In the genomic region with DNA sequence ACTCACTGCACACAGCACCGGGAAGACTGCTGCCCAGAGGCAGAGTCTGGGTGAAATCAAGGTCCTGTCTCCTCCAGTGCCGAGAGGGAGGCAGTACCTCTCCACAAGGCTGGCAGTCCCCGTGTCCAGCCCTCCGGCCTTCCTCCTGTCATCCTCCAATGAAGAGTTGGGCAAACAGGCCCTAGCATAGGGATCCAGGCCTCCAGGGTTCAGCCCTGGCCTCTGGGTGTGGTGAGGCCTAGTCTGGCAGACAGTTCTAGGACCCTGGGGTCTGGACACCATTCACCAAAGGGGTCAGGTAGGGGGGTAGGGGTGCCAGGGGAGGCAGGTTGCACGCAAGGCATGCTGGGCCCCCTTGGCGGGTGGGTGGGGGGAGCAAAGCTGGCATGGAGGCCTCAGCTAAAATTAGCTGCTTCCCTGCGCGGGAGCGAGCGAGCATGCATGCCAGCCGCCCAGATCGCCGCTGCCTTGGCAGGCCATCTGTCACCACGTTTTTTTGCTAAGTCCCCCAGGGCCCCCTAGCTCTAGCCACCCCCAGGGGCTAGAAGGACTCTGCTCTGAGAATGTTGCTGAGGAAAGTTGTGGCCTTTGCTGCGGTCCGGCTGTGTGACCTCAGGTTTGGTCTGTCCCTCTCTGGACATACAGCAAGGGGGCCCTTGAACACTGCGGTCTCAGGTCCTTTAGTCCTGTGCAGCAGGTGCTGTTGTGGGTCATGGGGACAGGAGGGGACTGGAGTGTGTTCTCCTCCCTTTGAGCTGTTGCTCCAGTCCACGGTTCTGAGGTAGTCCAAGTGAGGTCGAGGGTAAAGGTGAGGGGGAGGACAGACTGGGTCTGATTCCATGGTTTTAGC, we compare ENCODE assay signal across 8 mouse cellular contexts. TPM values are rescaled to one million over a fixed set of nuclear protein-coding genes. Genes with fewer than 3 reads are reported as not detected.
A peak's percentile ranks its signal among the peaks of the same experiment; 100 is the strongest.
DNase-seq lines count a peak whose midpoint lies in the region; ATAC-seq lines count a peak whose summit lies in the region.

No protein-coding gene starts in this region.

- H3K4me2 ChIP-seq in neural tube, embryonic 11.5 days (ENCODE audit: low read depth): no peak overlapping the region
- peak overlapping the region; percentile 11; the same call in 1 of the 2 replicates for H3K4me2 ChIP-seq in hindbrain, embryonic 12.5 days (replicated peaks)
- no peak overlapping the region for H3K4me2 ChIP-seq in neural tube, embryonic 15.5 days

- H3K9me3 ChIP-seq in neural tube, embryonic 11.5 days (ENCODE audit: control insufficient read depth, low read length): no peaks in the 10 kb centered on the region
- no peaks in the 10 kb centered on the region for H3K9me3 ChIP-seq in hindbrain, embryonic 12.5 days (replicated peaks)
- no peaks in the 10 kb centered on the region for H3K9me3 ChIP-seq in neural tube, embryonic 15.5 days (replicated peaks)

- WGBS in neural tube, embryonic 11.5 days: 69% methylated on average over 19 of the region's 19 CpGs
- 55% methylated on average over 19 of the region's 19 CpGs for WGBS in hindbrain, embryonic 12.5 days
- 38% methylated on average over 19 of the region's 19 CpGs for whole genome bisulfite sequencing in neural tube, embryonic 15.5 days

- H3K36me3 ChIP-seq in neural tube, embryonic 11.5 days (ENCODE audit: control insufficient read depth, insufficient read depth, low read length): no peaks in the 10 kb centered on the region
- 0 out of 2 replicates have a peak, but pooled peaks cover 3% of the 10 kb centered on the region for H3K36me3 ChIP-seq in hindbrain, embryonic 12.5 days
- H3K36me3 ChIP-seq in neural tube, embryonic 15.5 days: no peaks in the 10 kb centered on the region

- no peak overlapping the region for H3K4me3 ChIP-seq in neural tube, embryonic 11.5 days (ENCODE audit: low read depth, low read length)
- no peak overlapping the region for H3K4me3 ChIP-seq in hindbrain, embryonic 12.5 days
- no peak overlapping the region for H3K4me3 ChIP-seq in neural tube, embryonic 15.5 days (replicated peaks)

- H3K9ac ChIP-seq in neural tube, embryonic 11.5 days (ENCODE audit: low read length): peak overlapping the region; percentile 14
- H3K9ac ChIP-seq in hindbrain, embryonic 12.5 days: peak overlapping the region; percentile 49
- peak overlapping the region; percentile 34; the same call in 1 of the 2 replicates for H3K9ac ChIP-seq in neural tube, embryonic 15.5 days (replicated peaks)

- peaks cover 64% of the 10 kb centered on the region for H3K4me1 ChIP-seq in neural tube, embryonic 11.5 days (ENCODE audit: control insufficient read depth, insufficient read depth, low read length)
- H3K4me1 ChIP-seq in hindbrain, embryonic 12.5 days: peaks cover 94% of the 10 kb centered on the region
- peaks cover 95% of the 10 kb centered on the region for H3K4me1 ChIP-seq in neural tube, embryonic 15.5 days

- peak; percentile 65 to 86 for DNase-seq in adrenal gland, adult (ENCODE audit: inconsistent age in 2 of 2, low spot score in 1 of 2)
- no peak for DNase-seq in adrenal gland, adult 8-10 months
- no peak for DNase-seq in neural tube, embryonic 11.5 days (ENCODE audit: low spot score)
- no peak for DNase-seq in neural tube, embryonic 10.5 days (ENCODE audit: extremely low spot score, low spot score)
- DNase-seq in gastrocnemius, postnatal 10 days: no peak
- DNase-seq in lung, postnatal 25 days (ENCODE audit: low spot score): no peak

- ATAC-seq in neural tube, embryonic 11.5 days (ENCODE audit: insufficient read depth, low FRiP score, low TSS enrichment): no peak
- no peak for ATAC-seq in hindbrain, embryonic 12.5 days (ENCODE audit: low FRiP score)
- no peak for ATAC-seq in neural tube, embryonic 15.5 days (ENCODE audit: low FRiP score)

- no peak overlapping the region for H3K27ac ChIP-seq in neural tube, embryonic 11.5 days (ENCODE audit: low read depth, low read length)
- peak overlapping the region; percentile 90 for H3K27ac ChIP-seq in hindbrain, embryonic 12.5 days
- H3K27ac ChIP-seq in neural tube, embryonic 15.5 days (replicated peaks): peak overlapping the region; percentile 84

- H3K27me3 ChIP-seq in neural tube, embryonic 11.5 days (ENCODE audit: control insufficient read depth, insufficient read depth, low read length): no peaks in the 10 kb centered on the region
- H3K27me3 ChIP-seq in hindbrain, embryonic 12.5 days: no peaks in the 10 kb centered on the region
- H3K27me3 ChIP-seq in neural tube, embryonic 15.5 days (replicated peaks): no peaks in the 10 kb centered on the region

RNA-seq across cellular contexts. Expression of gene Ahdc1, which starts 38.2 kb away (rescaled TPM):
- 100 to 1,000 TPM in 1 of 4 experiments, 10 to 100 TPM in 3; 72.0 to 109 (median 82.9) TPM for total RNA-seq in adrenal gland, adult 8-10 months (2022)
- polyA plus RNA-seq in neural tube, embryonic 11.5 days (2014; fragmentation: Nextera tagmentation; extraction: Ambion mirVana): 6.1 and 7.2 TPM in 2 replicates
- polyA plus RNA-seq in hindbrain, embryonic 12.5 days (2016; fragmentation: Nextera tagmentation; extraction: Ambion mirVana): 12.8 and 15.3 TPM in 2 replicates
- 11.0 TPM in 2 replicates for polyA plus RNA-seq in neural tube, embryonic 15.5 days (2015; fragmentation: Nextera tagmentation; extraction: Ambion mirVana)
- 10 to 100 TPM; 58.2 to 82.8 TPM for total RNA-seq in gastrocnemius, postnatal 10 days (2021)

Comparison
In these comparisons a context has a peak if more than half of its experiments do, and no peak if none do; other contexts are left out.
1. DNase-seq: peak in adrenal gland, adult (2 of 2); none in adrenal gland, adult 8-10 months (single experiment), neural tube, embryonic 11.5 days (single experiment), neural tube, embryonic 10.5 days (single experiment), gastrocnemius, postnatal 10 days (single experiment) and lung, postnatal 25 days (single experiment).
2. Peak in every context shown above with its lines, with median percentiles within 50 percentile points of each other: H3K9ac ChIP-seq.